Mouse (Mus musculus) liver, embryonic 11.5 days (tissue): Measurements from ENCODE around the gene Msn. TPM values are rescaled to one million over a fixed set of nuclear protein-coding genes. Genes with fewer than 3 reads are reported as not detected.

Experiments used
- ATAC-seq: fragments of 200-750 bp; cut with Nextera tagmentation; replicated peaks from 2 replicates; pipeline ENCODE4 v1.8.0; 2017; ENCODE audit warnings: moderate number of reproducible peaks, mild to moderate bottlenecking, moderate TSS enrichment, moderate library complexity; ENCODE audit not compliant: low FRiP score
- DNase-seq: peaks from one replicate; pipeline ENCODE4 v3.0.0-alpha.2; 2017; ENCODE audit warnings: low spot score
- H3K27ac ChIP-seq: fragments of 300-500 bp; sonication (generic); 2 replicates; pipeline ENCODE4 v1.5.1; 2014; ENCODE audit warnings: mild to moderate bottlenecking, low read depth, low read length, control low read depth
- H3K27me3 ChIP-seq: fragments of 300-500 bp; sonication (generic); replicated peaks from 2 replicates; pipeline ENCODE4 v1.6.1; 2014; ENCODE audit warnings: low read length, mixed read lengths; ENCODE audit not compliant: control insufficient read depth, insufficient read depth
- H3K36me3 ChIP-seq: fragments of 300-500 bp; sonication (generic); 2 replicates; pipeline ENCODE4 v1.6.1; 2014; ENCODE audit warnings: mild to moderate bottlenecking, low read length, moderate library complexity, mixed read lengths; ENCODE audit not compliant: control insufficient read depth, insufficient read depth
- H3K4me1 ChIP-seq: fragments of 300-500 bp; sonication (generic); replicated peaks from 2 replicates; pipeline ENCODE4 v1.6.1; 2014; ENCODE audit warnings: low read length, mixed read lengths; ENCODE audit not compliant: control insufficient read depth, insufficient read depth
- H3K4me2 ChIP-seq: fragments of 300-500 bp; sonication (generic); 2 replicates; pipeline ENCODE4 v1.6.1; 2014; ENCODE audit warnings: mild to moderate bottlenecking, control low read depth, moderate library complexity
- H3K4me3 ChIP-seq: fragments of 300-500 bp; sonication (generic); 2 replicates; pipeline ENCODE4 v1.5.1; 2014; ENCODE audit warnings: low read depth, low read length, control low read depth
- H3K9ac ChIP-seq: fragments of 300-500 bp; sonication (generic); 2 replicates; pipeline ENCODE4 v1.6.1; 2014; ENCODE audit warnings: low read depth, low read length, control low read depth
- H3K9me3 ChIP-seq: fragments of 300-500 bp; sonication (generic); 2 replicates; pipeline ENCODE4 v1.6.1; 2016; ENCODE audit warnings: low read length, inconsistent platforms, mixed read lengths; ENCODE audit not compliant: control insufficient read depth
- WGBS: fragments of 180-500 bp; shearing (Covaris S2); extraction: QIAGEN DNeasy Blood & Tissue Kit; methylation state at CpG from one replicate; pipeline ENCODE4 v1.1.7; 2014; 5-methylcytosine and 5-hydroxymethylcytosine counted together
- polyA plus RNA-seq: library from polyadenylated mRNA; unstranded; fragments of >200 nt; fragmentation: Nextera tagmentation; extraction: Ambion mirVana; gene quantifications from 2 replicates; pipeline ENCODE4 v1.2.1, GENCODE M21; 2014

Gene Msn
- polyA plus RNA-seq, 1 experiment from 2014 or later, result 116 TPM

DNA sequence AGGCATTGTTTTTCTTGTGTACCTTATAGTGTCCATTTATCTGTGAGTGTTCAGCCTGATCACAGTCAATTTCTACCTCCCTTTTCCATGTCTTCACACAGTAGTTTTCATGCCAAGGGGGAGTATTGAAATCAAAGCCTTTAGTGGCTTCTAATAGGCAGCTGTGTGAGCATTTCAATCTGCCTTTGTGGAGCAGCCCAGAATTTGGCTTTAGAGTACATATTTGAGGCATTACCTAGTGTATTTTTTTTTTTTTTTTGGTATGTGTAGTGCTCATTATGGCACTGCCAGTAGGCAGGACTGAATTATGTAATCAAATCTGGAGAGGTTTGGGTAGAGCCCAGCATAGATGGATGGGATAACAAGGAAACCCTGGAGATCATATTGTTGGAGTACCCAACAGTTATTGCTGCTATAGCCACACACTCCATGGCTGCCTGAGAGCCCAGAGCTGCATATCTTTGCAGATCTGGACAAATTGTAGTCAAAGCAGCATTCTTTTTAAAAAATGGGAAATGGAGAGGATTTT lies 17.3 kb downstream of the Msn start:
- Histone ChIP-seq H3K36me3 (no peaks in the 10 kb centered on the region), H3K4me1 (no peaks in the 10 kb centered on the region), H3K4me3 (no peak overlapping the region), H3K27ac (no peak overlapping the region), H3K4me2 (no peak overlapping the region), H3K27me3 (no peaks in the 10 kb centered on the region), H3K9me3 (no peaks in the 10 kb centered on the region), H3K9ac (no peak overlapping the region)
- ATAC-seq, result no peak
- DNase-seq, result no peak

DNA sequence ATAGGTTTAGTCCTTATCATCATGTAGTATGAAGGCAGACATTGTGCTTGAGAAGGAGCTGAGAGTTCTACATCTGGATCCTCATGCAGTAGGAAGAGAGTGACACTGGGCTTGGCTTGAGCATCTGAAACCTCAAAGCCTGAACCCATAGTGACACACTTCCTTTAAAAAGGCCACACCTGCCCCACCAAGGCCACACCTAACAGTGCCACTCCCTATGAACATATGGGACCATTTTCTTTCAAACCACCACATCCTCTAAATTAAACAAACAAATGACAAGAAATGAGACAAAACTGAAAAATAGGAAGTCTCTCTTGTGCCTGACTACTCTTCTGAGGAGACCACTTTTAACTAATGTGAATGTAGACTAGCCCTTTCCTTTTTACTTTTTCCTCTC lies 19.7 kb downstream of the Msn start:
- no peaks in the 10 kb centered on the region for H3K9me3 ChIP-seq
- ATAC-seq (no peak), DNase-seq (no peak)
- no peaks in the 10 kb centered on the region for H3K4me1 ChIP-seq
- no peaks in the 10 kb centered on the region for H3K36me3 ChIP-seq
- no peak overlapping the region for H3K27ac ChIP-seq
- no peaks in the 10 kb centered on the region for H3K27me3 ChIP-seq
- no peak overlapping the region for H3K4me2 ChIP-seq
- no peak overlapping the region for H3K9ac ChIP-seq
- H3K4me3 ChIP-seq, result no peak overlapping the region

DNA sequence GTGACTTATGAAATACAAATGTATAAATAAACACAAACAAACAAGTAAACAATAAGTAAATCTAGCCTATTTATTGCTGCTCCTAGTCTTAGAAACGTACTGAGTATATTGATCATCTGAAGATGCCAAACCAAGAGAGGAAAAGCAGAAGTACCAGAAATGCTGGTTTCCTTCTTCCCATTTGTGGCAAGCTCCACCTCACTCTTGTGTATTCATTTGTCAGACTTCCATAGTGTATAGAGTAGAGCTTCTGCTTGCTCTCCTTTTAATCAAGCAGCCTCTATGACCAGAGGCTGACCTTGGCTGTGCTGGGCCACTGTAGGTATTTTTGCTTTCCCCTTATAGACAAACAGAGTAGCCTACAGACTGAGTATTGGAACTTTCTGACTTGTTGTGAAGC lies 21.5 kb downstream of the Msn start:
- no peak overlapping the region for H3K9ac ChIP-seq
- ATAC-seq, result no peak
- H3K4me1 ChIP-seq, result no peaks in the 10 kb centered on the region
- 65% methylated on average over 1 of the region's 1 CpGs for WGBS
- H3K4me2 ChIP-seq, result no peak overlapping the region
- no peaks in the 10 kb centered on the region for H3K9me3 ChIP-seq
- no peak overlapping the region for H3K4me3 ChIP-seq
- H3K27me3 ChIP-seq, result no peaks in the 10 kb centered on the region
- H3K36me3 ChIP-seq, result no peaks in the 10 kb centered on the region
- no peak overlapping the region for H3K27ac ChIP-seq
- no peak for DNase-seq

DNA sequence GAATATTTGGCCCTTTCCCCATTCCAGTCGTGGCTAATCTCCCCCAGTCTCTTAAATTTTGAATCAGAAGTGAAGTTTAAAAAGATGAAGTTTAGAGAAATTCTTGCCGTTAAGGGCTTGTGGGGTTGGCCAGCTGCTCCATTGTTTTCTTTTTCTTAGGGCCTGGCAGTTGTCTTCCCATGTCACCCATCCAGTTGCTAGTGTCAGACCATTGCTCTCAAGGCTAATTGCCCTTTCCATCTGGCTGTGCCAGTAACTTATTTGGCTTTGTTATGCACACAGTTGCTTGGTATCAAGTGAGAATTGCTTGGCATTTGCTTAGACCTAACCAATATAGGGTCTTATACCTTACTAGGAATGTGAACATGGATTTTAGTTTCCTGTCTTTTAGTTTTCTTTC lies 24.2 kb downstream of the Msn start:
- no peak overlapping the region for H3K4me3 ChIP-seq
- no peaks in the 10 kb centered on the region for H3K36me3 ChIP-seq
- no peak overlapping the region for H3K27ac ChIP-seq
- H3K9ac ChIP-seq, result no peak overlapping the region
- H3K4me2 ChIP-seq, result no peak overlapping the region
- H3K9me3 ChIP-seq, result no peaks in the 10 kb centered on the region
- no peaks in the 10 kb centered on the region for H3K4me1 ChIP-seq
- 58% methylated on average over 2 of the region's 2 CpGs for WGBS
- H3K27me3 ChIP-seq, result no peaks in the 10 kb centered on the region
- no peak for ATAC-seq
- no peak for DNase-seq

GRCm38 (mm10) chrX:96121912-96122311 lies 26.1 kb downstream of the Msn start:
- no peaks in the 10 kb centered on the region for H3K36me3 ChIP-seq

DNA sequence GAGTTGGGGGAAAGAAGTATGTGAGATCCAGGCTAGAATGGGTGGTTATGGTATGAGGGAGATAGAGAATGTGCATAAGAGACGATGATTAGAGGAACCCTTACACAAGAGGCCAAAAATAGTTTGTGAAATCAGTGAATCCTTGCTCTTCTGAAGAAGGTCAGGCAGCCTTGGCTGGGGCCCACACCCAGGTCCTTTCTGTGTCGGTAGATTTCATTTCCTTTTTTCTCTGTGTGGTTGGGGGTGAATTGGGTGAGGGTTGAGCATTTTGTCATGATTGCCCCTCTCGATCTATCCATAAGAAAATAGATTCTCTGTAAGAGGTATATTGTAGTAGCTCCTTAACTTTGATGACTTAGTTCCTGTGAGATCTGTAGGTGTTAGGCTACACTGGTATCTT lies 31.0 kb downstream of the Msn start:
- 40% methylated on average over 3 of the region's 3 CpGs for WGBS
- H3K27me3 ChIP-seq, result no peaks in the 10 kb centered on the region
- H3K9ac ChIP-seq, result no peak overlapping the region
- ATAC-seq, result no peak
- DNase-seq, result no peak
- no peak overlapping the region for H3K4me2 ChIP-seq
- H3K36me3 ChIP-seq, result no peaks in the 10 kb centered on the region
- no peaks in the 10 kb centered on the region; the same call in 1 of the 2 replicates for H3K4me1 ChIP-seq
- no peak overlapping the region for H3K27ac ChIP-seq
- no peak overlapping the region for H3K4me3 ChIP-seq
- H3K9me3 ChIP-seq, result no peaks in the 10 kb centered on the region

More at GRCm38 (mm10) chrX:96121912-96122311, 26.1 kb downstream of the Msn start:
- Histone ChIP-seq H3K4me3 (no peak overlapping the region), H3K4me1 (no peaks in the 10 kb centered on the region), H3K27me3 (no peaks in the 10 kb centered on the region), H3K9me3 (no peaks in the 10 kb centered on the region), H3K4me2 (no peak overlapping the region), H3K9ac (no peak overlapping the region), H3K27ac (no peak overlapping the region)
- ATAC-seq (no peak), DNase-seq (no peak)
- WGBS, result 69% methylated on average over 1 of the region's 1 CpGs

GRCm38 (mm10) chrX:96130139-96130538 lies 34.3 kb downstream of the Msn start:
- H3K27ac ChIP-seq, result peak overlapping the region; percentile 32; the same call in 1 of the 2 replicates
- no peak overlapping the region for H3K4me3 ChIP-seq
- no peak overlapping the region for H3K9ac ChIP-seq
- H3K4me2 ChIP-seq, result peak overlapping the region; percentile 52
- DNase-seq (no peak), ATAC-seq (peak; percentile 77)
- peaks cover 10% of the 10 kb centered on the region for H3K4me1 ChIP-seq
- no peaks in the 10 kb centered on the region for H3K9me3 ChIP-seq
- H3K27me3 ChIP-seq, result no peaks in the 10 kb centered on the region
- WGBS, result 25% methylated on average over 5 of the region's 5 CpGs
- no peaks in the 10 kb centered on the region for H3K36me3 ChIP-seq

DNA sequence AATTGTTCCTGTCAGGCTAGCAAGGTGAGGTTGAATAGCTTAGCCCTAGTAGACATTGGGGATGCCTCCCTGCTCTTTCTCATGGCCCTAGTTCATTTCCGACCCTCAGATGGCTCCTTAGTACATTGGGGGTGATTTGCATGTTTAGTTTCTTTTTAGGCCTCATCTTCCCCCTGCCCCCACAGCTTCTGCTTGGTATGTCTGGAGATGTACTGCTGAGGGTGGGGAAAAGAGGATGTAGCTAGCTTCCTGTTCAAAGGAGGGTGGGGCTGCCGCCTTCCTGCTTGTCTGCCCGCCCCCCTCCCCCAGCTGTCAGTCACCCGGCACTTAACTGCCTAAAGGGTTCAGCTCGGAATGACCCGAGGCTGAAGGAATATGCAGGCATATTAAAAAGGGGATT lies 34.8 kb downstream of the Msn start:
- H3K36me3 ChIP-seq, result no peaks in the 10 kb centered on the region
- peak overlapping the region; percentile 52 for H3K4me2 ChIP-seq
- H3K27ac ChIP-seq, result peak overlapping the region; percentile 32; the same call in 1 of the 2 replicates
- H3K4me3 ChIP-seq, result no peak overlapping the region
- H3K4me1 ChIP-seq, result peaks cover 10% of the 10 kb centered on the region
- ATAC-seq, result peak; percentile 65
- no peak for DNase-seq
- H3K9me3 ChIP-seq, result no peaks in the 10 kb centered on the region
- H3K27me3 ChIP-seq, result no peaks in the 10 kb centered on the region
- WGBS, result 53% methylated on average over 6 of the region's 6 CpGs
- H3K9ac ChIP-seq, result no peak overlapping the region

GRCm38 (mm10) chrX:96133260-96133659 lies 37.4 kb downstream of the Msn start:
- H3K4me3 ChIP-seq, result no peak overlapping the region
- peaks cover 10% of the 10 kb centered on the region for H3K4me1 ChIP-seq
- H3K27me3 ChIP-seq, result no peaks in the 10 kb centered on the region
- ATAC-seq (no peak), DNase-seq (no peak)
- no peaks in the 10 kb centered on the region for H3K9me3 ChIP-seq
- WGBS, result 25% methylated on average over 2 of the region's 2 CpGs
- H3K4me2 ChIP-seq, result no peak overlapping the region
- no peaks in the 10 kb centered on the region for H3K36me3 ChIP-seq
- H3K9ac ChIP-seq, result no peak overlapping the region
- no peak overlapping the region for H3K27ac ChIP-seq
